Mouse (Mus musculus) bone marrow macrophage, adult 2 months (primary cell): ENCODE measurements at regions not wholly inside any gene's neighbourhood (a gene's known extent, or its start where the extent isn't known, plus 50 kb on each side); places are given as distances from the start of the nearest gene placed in this dataset.

Experiments used
- CTCF ChIP-seq: IDR thresholded peaks from 2 replicates; pipeline ENCODE4 v1.5.1; 2012; ENCODE audit warnings: low read depth, mild to moderate bottlenecking, low read length, moderate library complexity
- POLR2A ChIP-seq: IDR thresholded peaks from 2 replicates; pipeline ENCODE4 v1.6.1; 2012; ENCODE audit warnings: mild to moderate bottlenecking, low read depth, low read length, borderline replicate concordance

DNA sequence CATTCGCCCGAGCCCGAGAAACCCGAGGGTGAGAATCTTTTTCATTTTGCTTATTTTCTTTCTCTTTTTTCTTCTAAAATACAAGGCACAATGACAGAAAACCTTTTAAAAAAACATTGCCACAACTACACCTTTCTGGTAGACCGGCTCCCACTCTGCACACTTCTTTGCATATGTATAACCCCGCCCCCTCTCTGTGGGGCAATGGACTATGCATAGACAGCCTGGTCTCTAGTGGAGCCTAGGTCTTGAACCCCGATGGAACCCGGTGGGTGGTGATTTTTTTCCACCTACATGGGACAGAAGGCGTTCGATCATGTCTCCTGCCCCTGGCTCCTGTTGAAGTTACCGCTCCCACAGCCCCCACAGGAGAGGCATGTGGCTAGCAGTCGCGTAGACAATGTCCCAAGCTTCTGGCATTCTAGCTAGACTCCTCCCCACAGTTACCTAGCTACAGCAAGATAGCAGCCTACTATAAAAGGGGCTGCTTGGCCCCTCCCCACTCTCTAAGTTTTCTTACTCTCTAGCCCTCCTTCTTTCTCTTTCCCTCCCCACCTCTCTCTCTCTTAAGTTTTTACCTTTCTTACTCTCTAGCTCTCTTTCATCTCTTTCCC is 183.6 kb downstream of the 9530068E07Rik start:
- TF ChIP-seq POLR2A, result no peak
- no peak for TF ChIP-seq CTCF
